Mouse (Mus musculus): ENCODE measurements around the gene Plekhm3. TPM values are rescaled to one million over a fixed set of nuclear protein-coding genes. Genes with fewer than 3 reads are reported as not detected.
A peak's percentile ranks its signal among the peaks of the same experiment; 100 is the strongest.

Gene Plekhm3
- polyA plus RNA-seq, 1 experiment, result 2.7 TPM

- Histone ChIP-seq H3K27me3 (ENCODE audit: control insufficient read depth, insufficient read depth, low read length) (no peaks in the 10 kb centered on the region), H3K36me3 (ENCODE audit: control insufficient read depth, insufficient read depth, low read length) (no peaks in the 10 kb centered on the region), H3K4me1 (ENCODE audit: control insufficient read depth, insufficient read depth, low read length) (peaks cover 4% of the 10 kb centered on the region), H3K4me3 (ENCODE audit: control insufficient read depth, low read depth, low read length) (no peak overlapping the region), H3K27ac (ENCODE audit: control insufficient read depth, insufficient read depth, low read depth, low read length) (no peak overlapping the region)
- TF ChIP-seq POLR2A (IDR thresholded peaks at IDR 0.05; ENCODE audit: control insufficient read depth, low read depth, low read length), result no peak
- TF ChIP-seq CTCF (IDR thresholded peaks at IDR 0.05; ENCODE audit: control insufficient read depth, insufficient read depth, insufficient replicate concordance, low read depth, low read length), result no peak
Measured at GRCm38 (mm10) chr1:64742741-64743408, 213.7 kb downstream of the Plekhm3 start.

GRCm38 (mm10) chr1:64738661-64739082 lies 218.0 kb downstream of the Plekhm3 start:
- no peak overlapping the region; the same call in 1 of the 2 replicates for H3K4me3 ChIP-seq (ENCODE audit: control insufficient read depth, low read depth, low read length)
- H3K27me3 ChIP-seq (ENCODE audit: control insufficient read depth, insufficient read depth, low read length), result no peaks in the 10 kb centered on the region; the same call in 1 of the 2 replicates
- H3K27ac ChIP-seq (ENCODE audit: control insufficient read depth, insufficient read depth, low read depth, low read length), result no peak overlapping the region
- no peak for TF ChIP-seq CTCF (IDR thresholded peaks at IDR 0.05; ENCODE audit: control insufficient read depth, insufficient read depth, insufficient replicate concordance, low read depth, low read length)
- no peak for TF ChIP-seq POLR2A (IDR thresholded peaks at IDR 0.05; ENCODE audit: control insufficient read depth, low read depth, low read length)
- H3K36me3 ChIP-seq (ENCODE audit: control insufficient read depth, insufficient read depth, low read length), result no peaks in the 10 kb centered on the region
- H3K4me1 ChIP-seq (ENCODE audit: control insufficient read depth, insufficient read depth, low read length), result peaks cover 31% of the 10 kb centered on the region

- no peaks in the 10 kb centered on the region for H3K36me3 ChIP-seq (ENCODE audit: control insufficient read depth, insufficient read depth, low read length)
- H3K4me1 ChIP-seq (ENCODE audit: control insufficient read depth, insufficient read depth, low read length), result peaks cover 31% of the 10 kb centered on the region
- TF ChIP-seq POLR2A (IDR thresholded peaks at IDR 0.05; ENCODE audit: control insufficient read depth, low read depth, low read length) (no peak), CTCF (IDR thresholded peaks at IDR 0.05; ENCODE audit: control insufficient read depth, insufficient read depth, insufficient replicate concordance, low read depth, low read length) (no peak)
- no peaks in the 10 kb centered on the region; the same call in 1 of the 2 replicates for H3K27me3 ChIP-seq (ENCODE audit: control insufficient read depth, insufficient read depth, low read length)
- no peak overlapping the region for H3K27ac ChIP-seq (ENCODE audit: control insufficient read depth, insufficient read depth, low read depth, low read length)
- H3K4me3 ChIP-seq (ENCODE audit: control insufficient read depth, low read depth, low read length), result peak overlapping the region; percentile 66
Measured at GRCm38 (mm10) chr1:64738180-64738555, 218.5 kb downstream of the Plekhm3 start.

GRCm38 (mm10) chr1:64737502-64738179 lies 219.0 kb downstream of the Plekhm3 start, which contains the start of gene Fzd5:
Gene Fzd5, minus strand, starts transcription at chr1:64737751.
- Histone ChIP-seq H3K27me3 (ENCODE audit: control insufficient read depth, insufficient read depth, low read length) (no peaks in the 10 kb centered on the region; the same call in 1 of the 2 replicates), H3K4me1 (ENCODE audit: control insufficient read depth, insufficient read depth, low read length) (peaks cover 29% of the 10 kb centered on the region), H3K4me3 (ENCODE audit: control insufficient read depth, low read depth, low read length) (peak within 1 kb of the TSS; percentile 88), H3K36me3 (ENCODE audit: control insufficient read depth, insufficient read depth, low read length) (no peaks in the 10 kb centered on the region), H3K27ac (ENCODE audit: control insufficient read depth, insufficient read depth, low read depth, low read length) (no peak within 1 kb of the TSS)
- TF ChIP-seq POLR2A (IDR thresholded peaks at IDR 0.05; ENCODE audit: control insufficient read depth, low read depth, low read length) (peak; percentile 62), CTCF (IDR thresholded peaks at IDR 0.05; ENCODE audit: control insufficient read depth, insufficient read depth, insufficient replicate concordance, low read depth, low read length) (no peak)

GRCm38 (mm10) chr1:64736681-64737501 lies 219.7 kb downstream of the Plekhm3 start:
- peak overlapping the region; percentile 88 for H3K4me3 ChIP-seq (ENCODE audit: control insufficient read depth, low read depth, low read length)
- H3K27me3 ChIP-seq (ENCODE audit: control insufficient read depth, insufficient read depth, low read length), result no peaks in the 10 kb centered on the region; the same call in 1 of the 2 replicates
- no peaks in the 10 kb centered on the region for H3K36me3 ChIP-seq (ENCODE audit: control insufficient read depth, insufficient read depth, low read length)
- TF ChIP-seq CTCF (IDR thresholded peaks at IDR 0.05; ENCODE audit: control insufficient read depth, insufficient read depth, insufficient replicate concordance, low read depth, low read length) (no peak), POLR2A (IDR thresholded peaks at IDR 0.05; ENCODE audit: control insufficient read depth, low read depth, low read length) (no peak)
- H3K27ac ChIP-seq (ENCODE audit: control insufficient read depth, insufficient read depth, low read depth, low read length), result no peak overlapping the region
- peaks cover 29% of the 10 kb centered on the region for H3K4me1 ChIP-seq (ENCODE audit: control insufficient read depth, insufficient read depth, low read length)

Other genes starting within 250 kb of the Plekhm3 start
- gene Fzd5, start 219.1 kb downstream of the Plekhm3 start, polyA plus RNA-seq (2012; rRNA removed), result 1.8 and 1.9 TPM in 2 replicates
- gene Akr1cl, start 75.9 kb upstream of the Plekhm3 start, polyA plus RNA-seq (2012; rRNA removed), result 74.2 and 107 TPM in 2 replicates
- gene Cryge, start 94.3 kb upstream of the Plekhm3 start, polyA plus RNA-seq (2012; rRNA removed), result 1.4 and 1.5 TPM in 2 replicates
- not detected in 2 replicates for gene Crygd, start 106.6 kb upstream of the Plekhm3 start, polyA plus RNA-seq (2012; rRNA removed)
- gene Crygc, start 116.9 kb upstream of the Plekhm3 start, polyA plus RNA-seq (2012; rRNA removed), result 0.94 and 5.6 TPM in 2 replicates
- not detected in 2 replicates for gene Crygb, start 125.5 kb upstream of the Plekhm3 start, polyA plus RNA-seq (2012; rRNA removed)
- not detected in 2 replicates for gene Cryga, start 146.5 kb upstream of the Plekhm3 start, polyA plus RNA-seq (2012; rRNA removed)
- not detected in 2 replicates for gene Gm28845, start 162.7 kb upstream of the Plekhm3 start, polyA plus RNA-seq (2012; rRNA removed)
- gene D630023F18Rik, start 166.4 kb upstream of the Plekhm3 start, polyA plus RNA-seq (2012; rRNA removed), result 0.08 TPM in 1 of 2 replicates, not detected in the other
- gene Idh1, start 229.7 kb upstream of the Plekhm3 start, polyA plus RNA-seq (2012; rRNA removed), result 15.6 and 18.4 TPM in 2 replicates
- 4.9 and 5.2 TPM in 2 replicates for gene Pikfyve, start 229.9 kb upstream of the Plekhm3 start, polyA plus RNA-seq (2012; rRNA removed)

Data from testis, adult 2 months (tissue).